Mouse (Mus musculus) brain, embryonic 14.5 days (tissue): ENCODE results near the gene Pum1.

Experiments used
- CTCF ChIP-seq: fragments of 200-500 bp; IDR thresholded peaks from 2 replicates; pipeline ENCODE4 v1.5.1; 2012; ENCODE audit warnings: inconsistent platforms, mild to moderate bottlenecking, moderate library complexity, borderline replicate concordance; ENCODE audit not compliant: insufficient read depth, insufficient read length; ENCODE audit errors: extremely low read depth
- POLR2A ChIP-seq: fragments of 200-500 bp; IDR thresholded peaks from 2 replicates; pipeline ENCODE4 v1.6.1; 2012; ENCODE audit warnings: mild to moderate bottlenecking, inconsistent platforms, borderline replicate concordance; ENCODE audit not compliant: poor library complexity, insufficient read depth, insufficient read length, severe bottlenecking; ENCODE audit errors: extremely low read depth

GRCm38 (mm10) chr4:130715623-130716022 is 52.5 kb downstream of the Pum1 start:
- TF ChIP-seq CTCF (no peak), POLR2A (no peak)
